Mouse (Mus musculus) heart, embryonic 14.5 days (tissue): ENCODE measurements around the gene Klk9. TPM values are rescaled to one million over a fixed set of nuclear protein-coding genes. Genes with fewer than 3 reads are reported as not detected.

Experiments used
- ATAC-seq: fragments of 200-750 bp; cut with Nextera tagmentation; 2 replicates; pipeline ENCODE4 v1.8.0; 2017; ENCODE audit warnings: low read depth, moderate TSS enrichment; ENCODE audit not compliant: insufficient number of reproducible peaks, insufficient read depth, low FRiP score
- H3K27ac ChIP-seq, 2 experiments: fragments of 200-500 bp in 1 of 2; fragments of 300-500 bp in 1 of 2; sonication (generic) in 1 of 2; replicated peaks in 1 of 2; 2 replicates each; pipeline ENCODE4 v1.5.1; 2012 to 2014; ENCODE audit warnings: low read depth in 2 of 2, low read length in 2 of 2, control low read depth in 1 of 2, mild to moderate bottlenecking in 1 of 2, mixed read lengths in 1 of 2; ENCODE audit not compliant: control insufficient read depth in 1 of 2, insufficient read depth in 1 of 2
- H3K27me3 ChIP-seq: fragments of 300-500 bp; sonication (generic); 2 replicates; pipeline ENCODE4 v1.6.1; 2014; ENCODE audit warnings: mild to moderate bottlenecking, low read length, control low read depth; ENCODE audit not compliant: control insufficient read depth, insufficient read depth
- H3K36me3 ChIP-seq: fragments of 300-500 bp; sonication (generic); 2 replicates; pipeline ENCODE4 v1.6.1; 2014; ENCODE audit warnings: mild to moderate bottlenecking, control low read depth, low read length, mixed read lengths; ENCODE audit not compliant: control insufficient read depth, insufficient read depth
- H3K4me1 ChIP-seq, 2 experiments: fragments of 200-500 bp in 1 of 2; fragments of 300-500 bp in 1 of 2; sonication (generic) in 1 of 2; 2 replicates each; pipeline ENCODE4 v1.6.1; 2012 to 2014; ENCODE audit warnings: low read length in 2 of 2, control low read depth in 1 of 2, mixed read lengths in 1 of 2; ENCODE audit not compliant: control insufficient read depth in 2 of 2, insufficient read depth in 2 of 2
- H3K4me2 ChIP-seq: fragments of 300-500 bp; sonication (generic); 2 replicates; pipeline ENCODE4 v1.6.1; 2014; ENCODE audit warnings: mild to moderate bottlenecking, low read length
- H3K4me3 ChIP-seq, 2 experiments: fragments of 200-500 bp in 1 of 2; fragments of 300-500 bp in 1 of 2; sonication (generic) in 1 of 2; 2 replicates each; pipeline ENCODE4 v1.5.1; 2012 to 2014; ENCODE audit warnings: low read length in 2 of 2, mild to moderate bottlenecking in 2 of 2, control low read depth in 1 of 2, low read depth in 1 of 2, moderate library complexity in 1 of 2; ENCODE audit not compliant: control insufficient read depth in 1 of 2, insufficient read depth in 1 of 2
- H3K9ac ChIP-seq: fragments of 300-500 bp; sonication (generic); 2 replicates; pipeline ENCODE4 v1.6.1; 2014; ENCODE audit warnings: mild to moderate bottlenecking, low read length
- H3K9me3 ChIP-seq: fragments of 300-500 bp; sonication (generic); 2 replicates; pipeline ENCODE4 v1.6.1; 2016; ENCODE audit warnings: low read length, control low read depth; ENCODE audit not compliant: control insufficient read depth
- WGBS: fragments of 180-500 bp; shearing (Covaris S2); extraction: QIAGEN DNeasy Blood & Tissue Kit; methylation state at CpG from one replicate; pipeline ENCODE4 v1.1.7; 2014; 5-methylcytosine and 5-hydroxymethylcytosine counted together
- polyA plus RNA-seq: library from polyadenylated mRNA; unstranded; fragments of >200 nt; fragmentation: Nextera tagmentation; extraction: Ambion mirVana; gene quantifications from 2 replicates; pipeline ENCODE4 v1.2.1, GENCODE M21; 2014

The Klk9 gene
- polyA plus RNA-seq, 1 experiment from 2014 or later = not detected

- ATAC-seq = no peak
- WGBS = 73% methylated on average over 7 of the region's 7 CpGs
- H3K4me2 ChIP-seq = no peak overlapping the region
These were observed 29.9 kb downstream of the Klk9 start for GRCm38 (mm10) chr7:43821581-43821980.

GRCm38 (mm10) chr7:43824199-43824598, 32.5 kb downstream of the Klk9 start, which contains the start of gene Klk6:
Gene Klk6, plus strand, starts transcription at chr7:43824499.
- 81% methylated on average over 10 of the region's 10 CpGs for WGBS
- H3K9ac ChIP-seq = no peak within 1 kb of the TSS
- H3K36me3 ChIP-seq = no peaks in the 10 kb centered on the region
- H3K4me1 ChIP-seq = no peaks in the 10 kb centered on the region
- H3K9me3 ChIP-seq = no peaks in the 10 kb centered on the region
- no peak for ATAC-seq
- H3K4me2 ChIP-seq = no peak within 1 kb of the TSS
- H3K27me3 ChIP-seq = no peaks in the 10 kb centered on the region
- no peak within 1 kb of the TSS for H3K4me3 ChIP-seq
- no peak within 1 kb of the TSS for H3K27ac ChIP-seq

More at GRCm38 (mm10) chr7:43821581-43821980, 29.9 kb downstream of the Klk9 start:
- H3K27ac ChIP-seq = no peak overlapping the region
- no peaks in the 10 kb centered on the region for H3K27me3 ChIP-seq
- H3K4me1 ChIP-seq = no peaks in the 10 kb centered on the region
- no peaks in the 10 kb centered on the region for H3K9me3 ChIP-seq
- no peak overlapping the region for H3K4me3 ChIP-seq
- H3K9ac ChIP-seq = no peak overlapping the region
- H3K36me3 ChIP-seq = no peaks in the 10 kb centered on the region

GRCm38 (mm10) chr7:43826056-43826455, 34.4 kb downstream of the Klk9 start:
- no peaks in the 10 kb centered on the region for H3K27me3 ChIP-seq
- ATAC-seq = no peak
- H3K4me2 ChIP-seq = no peak overlapping the region
- H3K27ac ChIP-seq = no peak overlapping the region
- 82% methylated on average over 5 of the region's 5 CpGs for WGBS
- H3K4me3 ChIP-seq = no peak overlapping the region
- no peaks in the 10 kb centered on the region for H3K9me3 ChIP-seq
- H3K9ac ChIP-seq = no peak overlapping the region
- H3K4me1 ChIP-seq = no peaks in the 10 kb centered on the region
- no peaks in the 10 kb centered on the region for H3K36me3 ChIP-seq

- Histone ChIP-seq H3K36me3 (no peaks in the 10 kb centered on the region), H3K27ac (no peak overlapping the region), H3K9me3 (no peaks in the 10 kb centered on the region), H3K4me1 (no peaks in the 10 kb centered on the region), H3K4me3 (no peak overlapping the region), H3K4me2 (no peak overlapping the region), H3K9ac (no peak overlapping the region), H3K27me3 (no peaks in the 10 kb centered on the region)
- WGBS = 70% methylated on average over 4 of the region's 4 CpGs
- ATAC-seq = no peak
These were observed 36.0 kb downstream of the Klk9 start for GRCm38 (mm10) chr7:43827706-43828105.

GRCm38 (mm10) chr7:43829006-43829405, 37.3 kb downstream of the Klk9 start:
- no peak overlapping the region for H3K4me3 ChIP-seq
- no peak overlapping the region for H3K9ac ChIP-seq
- no peaks in the 10 kb centered on the region for H3K27me3 ChIP-seq
- no peaks in the 10 kb centered on the region for H3K4me1 ChIP-seq
- H3K4me2 ChIP-seq = no peak overlapping the region
- H3K27ac ChIP-seq = no peak overlapping the region
- H3K9me3 ChIP-seq = no peaks in the 10 kb centered on the region
- H3K36me3 ChIP-seq = no peaks in the 10 kb centered on the region
- no peak for ATAC-seq
- WGBS = 78% methylated on average over 8 of the region's 8 CpGs

GRCm38 (mm10) chr7:43841701-43842100, 50.0 kb downstream of the Klk9 start, which contains the start of gene Klk5:
Gene Klk5, plus strand, starts transcription at chr7:43841971.
- WGBS = 33% methylated on average over 3 of the region's 3 CpGs
- Histone ChIP-seq H3K9me3 (no peaks in the 10 kb centered on the region), H3K27me3 (no peaks in the 10 kb centered on the region), H3K27ac (no peak within 1 kb of the TSS), H3K4me1 (no peaks in the 10 kb centered on the region), H3K4me3 (no peak within 1 kb of the TSS), H3K9ac (no peak within 1 kb of the TSS), H3K4me2 (no peak within 1 kb of the TSS), H3K36me3 (no peaks in the 10 kb centered on the region)
- no peak for ATAC-seq

GRCm38 (mm10) chr7:43843801-43844200, 52.1 kb downstream of the Klk9 start:
- Histone ChIP-seq H3K27me3 (no peaks in the 10 kb centered on the region), H3K4me3 (no peak overlapping the region), H3K4me2 (no peak overlapping the region), H3K9me3 (no peaks in the 10 kb centered on the region), H3K4me1 (no peaks in the 10 kb centered on the region), H3K36me3 (no peaks in the 10 kb centered on the region), H3K27ac (no peak overlapping the region), H3K9ac (no peak overlapping the region)
- 77% methylated on average over 4 of the region's 4 CpGs for WGBS
- ATAC-seq = no peak
